Mouse (Mus musculus): ENCODE measurements at regions not wholly inside any gene's neighbourhood (a gene's known extent, or its start where the extent isn't known, plus 50 kb on each side); places are given as distances from the start of the nearest gene placed in this dataset.

DNA sequence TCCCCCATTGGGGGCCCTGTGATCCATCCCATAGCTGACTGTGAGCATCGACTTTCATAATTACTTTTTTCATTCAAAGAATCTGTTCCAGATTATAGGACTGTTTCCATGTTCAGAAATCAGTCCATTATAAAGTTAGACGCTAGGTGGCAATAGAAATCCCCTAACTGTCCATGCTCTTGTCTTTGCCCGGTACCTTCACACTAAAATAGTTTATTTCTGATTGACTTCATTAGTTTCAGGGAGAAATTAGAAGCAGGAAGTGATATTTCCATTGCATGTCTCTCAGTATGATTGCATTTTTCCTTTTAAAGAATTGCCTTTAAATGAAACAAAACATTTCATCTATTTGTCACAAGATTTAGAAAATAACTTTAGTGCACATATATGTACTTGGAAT lies 131.7 kb downstream of the Fbxo8 start:
- no peak for DNase-seq

DNA sequence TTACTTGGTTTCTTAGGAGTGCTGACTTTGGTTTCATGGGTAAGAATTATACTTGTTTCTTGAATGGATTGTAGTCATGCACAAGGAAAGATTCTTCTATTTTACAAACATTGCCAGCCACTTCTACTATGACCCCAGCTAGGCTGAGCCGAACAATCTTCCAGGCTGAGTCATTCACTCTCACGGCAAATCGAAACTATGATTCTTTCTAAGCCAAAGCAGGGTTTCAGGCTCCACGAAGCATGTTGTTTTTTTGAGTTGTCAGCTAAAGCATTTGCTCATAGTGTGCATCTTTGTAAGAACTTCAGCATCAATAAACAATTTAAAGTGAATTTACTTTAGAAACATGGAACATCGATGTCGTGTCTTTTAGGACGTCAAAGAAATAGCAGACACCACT lies 133.5 kb downstream of the Fbxo8 start:
- DNase-seq: no peak

DNA sequence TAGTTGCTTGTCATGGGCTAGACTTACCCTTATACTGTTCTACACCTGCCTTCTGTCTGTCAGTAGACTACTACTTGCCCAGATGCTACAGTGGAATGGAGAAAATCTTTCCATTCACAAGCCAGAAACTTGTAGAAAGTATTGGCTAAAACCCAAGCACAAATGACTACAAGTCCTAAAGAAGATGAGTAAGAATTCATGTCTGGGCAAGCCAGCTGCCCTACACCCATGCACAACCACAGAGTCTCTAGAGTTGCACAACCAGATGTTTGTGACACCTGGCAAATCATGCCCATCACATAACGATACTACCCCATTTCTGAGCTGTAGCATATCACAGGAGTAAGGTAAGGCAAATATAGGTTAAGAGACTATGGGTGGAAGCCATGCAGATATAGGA lies 144.5 kb downstream of the Fbxo8 start:
- DNase-seq: no peak

DNA sequence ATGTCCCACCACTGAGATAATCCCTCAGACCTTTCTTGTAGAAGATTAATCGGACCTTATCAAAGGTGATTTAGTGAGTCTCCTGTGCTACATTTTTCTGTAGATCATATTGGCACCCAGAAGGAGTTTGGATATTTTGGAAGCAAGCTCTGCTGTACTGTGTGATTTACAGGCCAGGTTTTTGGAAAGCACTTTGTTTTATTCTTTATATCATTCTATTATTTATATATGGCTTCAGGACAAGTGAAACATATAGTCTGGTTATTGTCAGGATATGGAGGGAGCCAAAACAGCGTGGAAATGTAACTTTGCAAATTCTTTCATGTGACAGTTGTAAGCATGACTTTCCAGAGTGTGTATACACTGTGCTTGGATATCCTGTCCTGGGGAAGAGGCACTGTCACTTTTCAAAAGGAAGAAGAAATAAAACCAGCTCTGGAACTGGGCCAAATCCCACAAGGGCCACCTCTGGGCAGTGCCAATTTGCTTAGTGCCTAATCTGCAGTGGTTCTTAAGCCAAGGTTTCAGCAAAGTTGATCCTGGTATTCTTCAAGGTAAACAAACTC lies 149.8 kb downstream of the Fbxo8 start:
- DNase-seq: no peak

DNA sequence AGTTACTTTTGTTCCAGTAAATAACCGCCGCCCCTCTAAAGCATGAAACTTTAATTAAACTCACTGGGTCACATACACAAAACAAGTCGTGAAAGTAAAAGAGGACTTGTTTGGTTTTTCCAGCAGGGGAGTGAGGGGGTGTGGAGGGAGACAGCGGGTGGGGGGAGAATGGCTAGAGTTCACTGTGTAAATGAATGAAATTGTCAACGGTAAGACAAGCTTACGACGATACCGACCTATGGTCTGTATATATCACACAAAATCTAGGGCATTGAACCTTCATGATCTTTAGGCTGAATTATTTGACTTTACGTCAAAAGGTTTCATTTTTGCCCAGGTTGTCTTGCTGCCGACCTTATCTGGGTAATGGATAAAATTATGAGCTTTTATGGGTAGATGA lies 155.5 kb downstream of the Fbxo8 start:
- no peak for DNase-seq

DNA sequence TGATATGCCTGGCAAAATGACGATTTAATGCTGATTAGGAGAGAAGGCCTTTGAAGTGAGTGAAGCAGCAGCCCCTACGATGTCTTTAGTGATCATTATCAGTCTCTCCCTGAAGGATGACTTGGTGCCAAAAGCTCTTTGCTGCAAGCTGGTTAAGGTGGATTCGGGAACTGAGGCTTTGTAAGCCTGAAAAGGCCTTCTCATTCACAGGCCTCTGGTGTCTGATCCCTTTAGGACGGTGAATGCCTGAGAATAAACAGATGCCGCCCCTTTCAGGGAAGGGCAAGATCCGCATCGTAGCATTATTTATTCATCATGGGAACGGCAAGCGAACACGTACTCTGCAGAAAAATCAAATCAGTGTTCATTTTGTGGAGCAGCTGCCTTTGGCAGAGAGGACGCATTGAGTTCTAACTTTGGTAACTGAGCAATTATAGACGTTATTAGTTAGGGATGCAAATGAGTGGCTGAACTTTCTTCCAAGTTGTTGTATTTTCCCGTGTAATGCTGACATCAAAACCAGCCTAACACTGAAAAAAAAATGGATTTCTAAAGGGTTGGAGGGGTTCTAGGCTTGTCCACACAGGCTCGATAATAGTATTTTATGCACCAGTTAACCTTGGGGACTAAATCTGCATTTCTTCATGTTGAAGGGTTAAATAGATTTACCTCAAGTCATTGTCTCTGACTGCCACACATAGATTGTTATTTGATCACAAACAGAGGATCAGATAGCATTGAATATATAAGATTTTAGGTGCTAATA lies 156.2 kb downstream of the Fbxo8 start:
- no peak for DNase-seq

DNA sequence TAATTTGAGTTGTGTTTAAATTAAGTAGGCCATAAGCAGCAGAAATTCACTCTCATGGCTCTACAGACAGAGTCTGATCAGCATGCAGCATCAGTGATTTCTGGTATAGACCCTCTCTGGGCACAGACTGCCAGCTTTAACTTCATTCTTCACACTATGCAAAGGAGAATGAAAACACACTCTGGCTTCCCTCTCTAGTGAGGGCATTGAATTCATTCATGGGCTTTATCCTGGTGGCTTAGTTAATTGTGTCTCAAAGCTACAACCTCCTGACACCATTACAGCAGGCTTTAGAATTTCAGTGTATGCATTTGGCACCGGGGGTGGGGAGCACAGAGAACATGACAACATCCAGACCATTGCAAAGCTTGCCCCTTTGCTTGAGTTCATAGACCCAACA lies 169.1 kb downstream of the Fbxo8 start:
- DNase-seq: no peak

DNA sequence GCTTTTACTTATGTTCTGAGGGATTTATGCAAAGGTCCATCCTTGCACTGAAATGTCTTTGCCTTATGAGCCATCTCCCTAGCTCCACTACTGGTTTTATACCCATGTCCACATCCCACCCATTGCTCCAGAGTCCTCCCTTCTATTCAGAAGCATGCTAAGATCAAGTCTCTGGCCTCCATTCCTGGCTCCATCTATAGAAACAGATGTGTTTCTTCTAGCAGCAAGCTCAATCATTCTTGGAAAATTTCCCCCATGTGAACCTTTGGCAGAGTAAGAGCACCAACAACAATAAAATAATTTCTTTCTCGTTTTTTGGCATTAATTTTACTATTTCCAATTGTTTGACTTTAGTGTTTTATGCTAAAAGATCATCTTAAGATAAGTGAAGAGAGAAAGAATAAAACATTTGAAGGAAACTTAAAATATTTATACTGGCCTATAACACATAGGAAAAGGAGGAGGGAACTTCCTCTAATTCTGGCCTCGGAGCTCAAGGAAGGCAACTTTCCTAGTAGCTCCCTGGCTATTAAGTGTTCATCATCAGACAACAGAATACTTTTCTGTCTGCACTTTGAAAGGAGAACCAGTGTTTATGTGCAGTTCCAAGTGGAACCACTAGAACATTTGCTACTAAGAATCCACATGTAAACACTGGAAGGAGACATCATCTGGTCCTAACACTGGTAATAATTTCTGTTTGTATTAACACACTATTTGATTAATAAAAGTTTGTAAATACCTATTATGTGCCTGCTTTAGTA lies 171.8 kb downstream of the Fbxo8 start:
- no peak for DNase-seq

DNA sequence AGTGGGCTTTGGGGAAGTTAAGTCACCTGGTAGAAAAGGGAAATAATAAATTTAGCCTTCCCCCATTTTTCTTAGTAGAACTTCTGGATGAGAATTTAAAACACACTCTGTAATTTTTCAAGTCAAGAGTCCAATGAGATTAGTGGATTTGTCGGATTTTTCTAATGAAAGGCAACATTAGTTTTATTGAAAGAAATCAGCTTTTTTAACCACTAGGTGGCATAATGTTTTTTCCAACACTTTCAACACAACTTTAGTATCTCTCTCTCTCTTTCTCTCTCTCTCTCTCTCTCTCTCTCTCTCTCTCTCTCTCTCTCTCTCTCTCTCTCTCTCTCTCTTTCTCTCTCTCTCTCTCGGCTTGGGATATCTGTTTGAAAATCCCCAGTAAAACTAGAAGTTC lies 173.7 kb downstream of the Fbxo8 start:
- no peak for DNase-seq

DNA sequence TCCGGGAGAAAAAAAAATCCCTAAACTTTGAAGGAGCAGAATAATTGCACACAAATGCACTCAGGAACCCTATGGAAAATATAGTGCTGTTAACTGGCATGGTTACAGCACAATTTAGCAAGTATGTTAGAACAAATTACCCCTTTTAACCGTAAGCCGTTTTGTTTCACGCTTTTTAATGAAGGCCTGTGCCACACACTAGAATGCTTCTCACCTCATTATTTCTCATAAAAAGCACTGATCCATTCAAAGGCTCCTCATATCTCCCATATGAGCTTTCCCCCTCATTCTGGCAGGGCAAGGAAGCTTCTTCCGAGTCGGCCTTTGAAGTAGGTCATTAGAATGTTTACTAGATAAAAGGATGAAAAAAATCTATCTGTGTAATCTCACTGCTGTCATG lies 182.4 kb downstream of the Fbxo8 start:
- no peak for DNase-seq

DNA sequence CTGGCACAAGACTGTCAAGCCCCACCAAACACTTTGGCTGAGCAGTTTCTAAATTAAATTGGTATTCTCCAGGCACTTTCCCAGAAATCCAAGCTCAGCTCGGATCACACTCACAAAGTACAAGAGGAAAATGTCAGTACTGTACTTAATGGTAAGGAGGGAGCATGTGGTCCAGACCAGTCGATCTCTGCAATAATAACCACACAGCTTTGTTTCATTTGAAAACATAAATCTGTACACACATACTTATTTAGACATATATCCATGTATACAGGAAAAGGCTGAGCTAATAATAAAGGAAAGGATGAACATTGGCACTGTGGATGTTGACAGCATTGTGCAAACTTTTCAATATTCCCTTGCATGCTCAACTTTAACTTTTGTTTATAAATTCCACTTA lies 184.1 kb downstream of the Fbxo8 start:
- DNase-seq: no peak

DNA sequence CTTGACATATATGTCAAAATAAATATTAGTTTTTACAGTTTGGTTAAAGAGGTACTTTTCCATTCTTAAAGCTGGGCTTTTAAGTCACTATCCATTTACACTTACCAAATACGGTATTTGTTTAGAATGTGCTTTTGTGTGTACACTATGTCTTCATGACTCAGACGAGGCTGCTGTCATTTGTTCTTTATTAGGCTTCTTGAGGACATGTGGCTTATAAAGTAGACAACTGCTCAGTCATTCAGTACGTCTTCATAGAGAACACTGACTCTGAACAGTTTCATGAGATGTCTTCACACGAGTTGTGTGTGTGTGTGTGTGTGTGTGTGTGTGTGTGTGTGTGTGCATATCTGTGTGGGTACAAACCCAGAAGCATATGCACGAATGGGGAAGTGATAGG lies 216.1 kb downstream of the Fbxo8 start:
- DNase-seq: no peak

DNA sequence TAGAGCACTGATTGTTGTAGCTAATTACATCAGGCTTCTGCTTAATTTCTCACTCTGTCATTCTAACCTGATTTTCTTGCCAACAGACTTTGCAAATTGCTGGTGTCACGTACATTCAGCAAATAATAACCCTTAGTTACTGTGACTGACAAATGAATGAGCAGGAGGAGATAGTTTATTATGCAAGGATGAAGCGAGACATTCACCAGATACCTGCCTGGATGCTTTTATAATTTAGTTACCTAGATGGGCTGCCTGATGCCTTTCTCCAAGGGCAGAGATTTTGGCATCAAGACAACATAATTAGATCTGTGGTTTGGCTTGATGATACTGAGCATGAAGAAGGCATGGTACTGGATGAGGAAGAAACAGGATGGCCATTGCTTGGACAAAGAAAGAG lies 233.6 kb downstream of the Fbxo8 start:
- no peak for DNase-seq

DNA sequence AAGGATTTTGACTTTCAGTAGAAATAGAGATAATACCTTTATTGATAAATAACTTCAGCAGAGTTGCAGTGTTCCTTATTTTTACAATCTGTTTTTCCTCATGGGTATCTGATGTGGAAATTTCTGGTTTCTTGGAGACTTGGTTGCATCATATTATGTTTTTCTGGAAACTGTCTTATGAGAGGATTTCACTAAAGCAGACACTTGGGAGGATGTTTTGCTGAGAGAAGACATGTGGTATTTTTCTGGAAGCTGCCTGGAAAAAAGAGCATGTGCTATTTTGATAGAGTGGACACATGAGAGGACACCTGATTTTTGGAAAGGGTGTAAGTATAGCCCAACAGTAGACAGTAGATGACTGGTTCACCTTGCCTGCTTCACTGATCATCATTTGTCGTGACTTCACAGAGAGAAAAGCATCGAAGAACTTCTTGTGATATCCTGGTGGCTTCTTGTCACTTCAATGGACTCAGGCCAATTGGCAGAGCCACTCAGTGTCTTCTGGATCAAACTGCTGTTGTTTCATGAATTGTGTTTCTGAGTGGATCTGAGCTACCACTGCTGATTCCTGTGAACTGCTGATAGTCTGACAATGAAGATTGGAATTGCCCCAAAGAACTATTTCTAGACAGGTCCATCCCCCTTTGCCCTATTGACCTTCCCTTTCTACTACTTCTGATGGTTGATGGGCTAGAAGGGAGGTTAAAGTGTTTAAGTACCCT lies 238.8 kb downstream of the Fbxo8 start:
- no peak for DNase-seq

DNA sequence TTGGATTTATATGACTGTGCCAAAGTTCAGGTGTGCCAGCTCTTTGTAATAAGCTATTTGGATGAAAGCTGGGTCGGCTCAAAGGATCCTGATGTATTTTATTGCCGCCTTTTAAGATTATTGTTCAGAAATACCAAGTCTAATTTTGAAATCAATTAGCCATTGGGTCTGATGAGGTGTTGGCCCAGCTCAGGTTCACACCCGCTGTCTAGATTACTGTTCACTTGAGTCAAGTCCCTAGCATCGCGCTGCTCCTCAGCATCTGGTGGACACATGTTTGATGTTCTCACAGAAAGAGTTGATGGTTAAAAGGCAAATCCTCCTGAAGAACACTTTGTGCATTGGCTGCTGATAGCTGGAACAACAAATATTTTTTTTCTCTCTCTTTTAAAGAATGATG lies 281.8 kb downstream of the Fbxo8 start:
- DNase-seq: no peak

DNA sequence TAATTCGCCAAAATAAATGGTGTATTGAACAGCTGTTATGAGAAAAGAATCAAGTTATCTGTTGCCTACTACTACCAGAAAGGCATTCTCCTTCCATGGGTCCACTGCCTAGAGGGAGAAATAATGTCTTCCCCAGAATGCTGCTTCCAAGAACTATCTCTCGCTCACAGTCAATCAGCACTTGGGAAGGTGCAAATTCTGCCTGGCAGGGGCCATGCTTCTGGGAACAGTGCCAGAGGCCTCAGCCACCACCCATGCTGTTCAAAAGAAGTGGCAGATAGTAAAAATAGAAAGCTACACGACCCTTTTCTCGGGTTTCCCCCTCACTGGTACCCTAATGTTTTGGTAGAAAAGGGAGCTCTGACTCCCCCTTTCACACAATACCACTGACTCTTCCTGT lies 282.2 kb downstream of the Fbxo8 start:
- no peak for DNase-seq

DNA sequence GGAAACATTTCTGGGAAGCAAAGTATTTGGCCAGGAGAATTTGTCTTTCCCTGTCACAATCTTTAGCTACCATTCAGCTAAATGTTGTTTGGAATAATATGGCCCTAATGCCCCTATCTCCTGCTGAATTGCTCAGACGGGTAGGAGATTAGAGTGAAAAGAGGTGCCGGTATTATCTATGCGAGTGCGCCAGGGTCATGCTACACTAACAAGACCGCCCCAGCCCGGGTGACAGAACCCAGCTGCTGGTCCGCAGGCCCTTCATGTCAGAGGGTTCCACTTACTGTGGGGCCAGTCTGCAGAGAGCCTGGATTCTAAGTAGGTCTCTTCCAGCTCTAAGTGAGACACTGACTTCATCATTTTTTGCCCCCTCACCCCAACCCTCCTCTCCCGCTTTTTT lies 332.6 kb downstream of the Fbxo8 start:
- DNase-seq: peak; percentile 39

DNA sequence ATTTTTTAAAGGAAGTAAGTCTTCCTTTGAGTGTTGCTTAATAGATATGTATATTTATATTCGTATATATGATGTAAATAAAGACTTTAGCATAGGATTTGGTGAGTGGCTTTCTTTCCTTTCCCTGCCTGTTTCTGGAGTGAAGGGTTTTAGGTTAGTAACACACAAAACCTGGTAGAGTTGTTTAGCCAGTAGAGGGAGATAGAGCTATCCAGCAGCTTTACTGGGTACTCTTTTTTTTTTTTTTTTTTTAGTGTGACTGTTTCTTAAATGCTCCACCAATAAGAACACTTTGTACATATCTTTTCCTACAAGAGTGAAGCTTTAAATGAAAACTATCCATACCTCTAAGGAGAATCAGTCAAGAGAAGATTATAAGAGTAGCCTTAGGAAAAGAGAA lies 333.3 kb downstream of the Fbxo8 start:
- DNase-seq: no peak

DNA sequence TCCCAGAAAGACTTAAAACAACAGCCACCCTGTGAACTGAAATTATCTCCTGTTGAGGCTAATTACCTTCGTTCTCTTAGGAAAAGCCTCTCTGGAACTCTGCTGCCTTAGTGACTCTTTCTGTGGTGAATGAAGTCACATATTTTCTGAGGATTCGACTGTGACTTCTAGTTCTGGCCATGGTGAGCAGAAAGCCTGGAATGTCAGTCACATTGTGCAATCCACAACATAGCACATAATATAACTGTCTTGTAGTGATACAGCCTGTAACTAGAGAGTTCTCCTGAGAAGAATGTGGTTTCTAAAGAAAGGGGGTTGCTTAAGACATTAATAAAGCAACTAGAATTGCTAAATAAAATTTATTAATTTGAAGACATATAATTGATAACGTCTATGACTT lies 342.7 kb downstream of the Fbxo8 start:
- no peak for DNase-seq

DNA sequence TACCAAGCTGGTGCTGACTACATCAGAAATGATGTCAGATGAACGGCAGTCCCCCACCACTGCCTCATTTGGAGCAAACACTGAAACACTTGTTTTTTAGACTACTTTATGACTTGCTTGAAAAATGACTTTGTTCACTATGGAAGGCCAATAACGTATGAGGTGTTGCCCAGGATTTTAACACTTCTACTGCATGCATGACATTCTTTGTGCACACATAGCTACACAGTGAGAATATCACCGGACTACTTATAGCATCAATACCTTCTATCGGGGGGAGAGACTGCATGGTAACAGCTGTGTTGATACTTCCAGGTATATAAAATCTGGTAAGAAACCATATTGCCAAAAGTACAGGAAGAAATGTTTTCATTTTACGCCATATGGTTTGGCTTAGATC lies 364.5 kb downstream of the Fbxo8 start:
- no peak for DNase-seq

DNA sequence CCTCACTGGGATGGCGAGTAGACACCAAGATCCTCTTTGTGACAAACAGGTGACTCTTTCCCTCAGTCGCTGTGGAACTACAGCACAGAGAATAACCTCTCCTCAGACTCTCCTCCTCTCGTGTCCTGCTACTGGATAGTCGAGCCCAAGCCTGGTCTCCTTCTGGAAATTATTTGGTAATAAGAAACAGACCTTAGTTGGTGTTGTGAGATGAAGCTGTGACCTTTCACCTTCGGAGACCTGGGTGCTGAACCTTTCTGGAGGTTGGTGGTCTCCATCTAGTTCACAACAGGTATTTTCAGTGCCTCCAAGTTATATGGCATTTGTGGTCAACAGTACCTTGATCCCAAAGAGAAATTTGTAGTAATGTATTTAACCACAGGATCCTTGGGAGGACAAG lies 365.1 kb downstream of the Fbxo8 start:
- DNase-seq: no peak

DNA sequence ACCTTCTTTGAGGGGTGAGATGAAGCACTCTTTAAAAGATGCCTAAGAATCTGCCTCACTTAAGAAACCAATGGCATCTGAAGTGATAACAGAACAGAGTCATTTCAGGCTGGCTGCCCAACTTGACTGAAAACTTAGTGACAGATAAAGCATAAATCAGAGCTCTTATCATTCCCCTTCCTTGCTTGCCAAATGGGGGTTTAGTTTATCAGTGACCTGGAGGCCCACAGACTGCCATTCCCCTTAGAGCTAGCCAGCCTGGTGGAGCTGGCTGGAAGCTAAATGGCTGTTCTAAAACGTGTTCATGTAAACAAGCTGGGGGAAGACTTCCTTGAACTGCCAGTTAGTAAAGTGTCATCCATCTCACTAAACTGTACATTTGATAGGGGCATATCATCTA lies 373.8 kb downstream of the Fbxo8 start:
- DNase-seq: peak; percentile 36

DNA sequence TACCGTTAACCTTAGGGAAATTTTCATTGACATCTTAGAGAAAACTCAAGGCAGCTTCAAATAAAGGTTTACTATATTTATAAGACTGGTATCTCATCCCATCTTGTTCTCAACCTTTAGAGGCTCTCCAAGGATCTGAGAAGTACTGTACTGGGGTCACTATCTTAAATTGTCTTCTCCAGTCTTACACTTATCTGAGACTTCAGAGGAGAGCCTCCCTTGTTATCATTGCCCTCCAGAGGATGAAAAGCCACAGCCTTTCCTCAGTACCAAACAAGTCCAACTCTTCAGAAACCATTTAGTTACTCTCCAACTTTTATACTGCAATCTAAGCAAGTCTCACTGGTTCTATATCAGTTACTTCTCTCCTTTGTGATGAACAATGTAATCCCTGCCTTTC lies 376.3 kb downstream of the Fbxo8 start:
- DNase-seq: peak; percentile 6

DNA sequence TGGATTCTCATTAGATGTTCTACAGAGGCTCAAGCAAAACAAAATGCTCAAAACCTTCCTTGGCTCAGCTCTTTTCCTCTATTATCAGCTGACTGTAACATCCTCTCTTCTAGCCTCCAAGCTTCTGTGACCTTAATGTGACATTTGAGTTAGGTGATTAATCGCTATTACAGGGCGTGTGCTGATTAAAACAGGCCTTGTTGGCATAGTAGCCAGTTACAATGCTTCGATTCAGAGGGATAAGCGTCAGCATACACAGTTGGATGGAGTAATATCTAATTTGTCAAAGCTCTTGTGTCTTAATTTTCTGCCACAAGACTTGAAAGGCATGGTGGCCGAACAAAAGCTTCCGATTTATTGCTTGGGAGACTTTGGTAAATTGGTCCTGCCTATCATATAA lies 378.2 kb downstream of the Fbxo8 start:
- no peak for DNase-seq

Measured in liver (tissue).